Mouse (Mus musculus): ENCODE results near the gene Rgs9. TPM values are rescaled to one million over a fixed set of nuclear protein-coding genes. Genes with fewer than 3 reads are reported as not detected.

The Rgs9 gene
- polyA plus RNA-seq, 1 experiment from 2014 or later = 16.1 TPM

DNA sequence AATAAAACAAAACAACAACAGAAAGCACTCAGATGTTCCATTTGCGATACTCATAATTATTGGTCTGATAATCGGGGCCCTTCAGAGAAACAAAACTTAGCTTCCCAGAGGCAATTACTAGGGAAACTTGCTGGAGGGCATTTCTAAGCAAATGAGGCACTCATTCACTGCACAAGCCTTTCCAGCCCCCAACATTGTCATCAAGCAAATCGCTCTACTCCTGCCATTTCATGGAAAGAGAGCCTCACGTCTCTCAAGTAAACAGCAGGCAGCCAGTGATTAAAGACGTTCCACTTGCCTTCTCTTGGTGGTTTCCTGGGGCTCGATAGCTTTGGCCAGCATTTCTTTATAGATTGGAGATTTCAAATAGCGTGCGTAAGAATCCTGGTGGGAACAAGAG lies 60.1 kb downstream of the Rgs9 start:
- H3K36me3 ChIP-seq (ENCODE audit: control insufficient read depth, insufficient read depth, low read length) = no peaks in the 10 kb centered on the region
- no peak overlapping the region for H3K4me2 ChIP-seq (ENCODE audit: low read depth, low read length)
- 25% methylated on average over 8 of the region's 8 CpGs for WGBS
- peak overlapping the region; percentile 34; the same call in 1 of the 2 replicates for H3K27ac ChIP-seq (ENCODE audit: low read depth, low read length)
- ATAC-seq (ENCODE audit: low read depth) = no peak
- H3K9ac ChIP-seq (replicated peaks; ENCODE audit: low read depth, low read length) = no peak overlapping the region
- H3K4me3 ChIP-seq (ENCODE audit: low read depth, low read length) = no peak overlapping the region
- H3K27me3 ChIP-seq (ENCODE audit: control insufficient read depth, insufficient read depth, low read length) = no peaks in the 10 kb centered on the region
- 0 out of 2 replicates have a peak, but pooled peaks cover 4% of the 10 kb centered on the region for H3K4me1 ChIP-seq (ENCODE audit: control insufficient read depth, insufficient read depth, low read length)
- no peaks in the 10 kb centered on the region for H3K9me3 ChIP-seq (ENCODE audit: control insufficient read depth, low read length)

DNA sequence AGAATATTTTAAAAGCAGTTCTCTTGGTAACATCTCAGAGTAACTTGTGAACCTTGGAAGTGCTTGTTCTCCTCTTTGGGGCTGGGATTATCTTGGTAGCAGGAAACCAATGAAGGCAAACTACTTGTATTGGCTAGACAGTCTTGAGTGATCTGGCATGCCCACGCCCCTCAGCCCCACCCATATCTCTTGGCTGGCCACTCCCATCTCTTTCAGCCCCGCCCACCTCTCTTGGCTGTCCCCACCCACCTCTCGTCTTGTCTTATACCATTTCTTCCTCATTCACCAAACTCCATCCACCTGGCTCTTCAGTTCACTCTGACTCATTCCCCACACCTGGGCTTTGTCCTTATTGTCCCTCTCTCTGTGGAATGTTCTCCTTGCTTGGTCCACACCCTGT lies 64.3 kb downstream of the Rgs9 start:
- Histone ChIP-seq H3K4me3 (ENCODE audit: low read depth, low read length) (no peak overlapping the region), H3K27ac (ENCODE audit: low read depth, low read length) (no peak overlapping the region), H3K4me2 (ENCODE audit: low read depth, low read length) (no peak overlapping the region), H3K4me1 (ENCODE audit: control insufficient read depth, insufficient read depth, low read length) (0 out of 2 replicates have a peak, but pooled peaks cover 4% of the 10 kb centered on the region), H3K27me3 (ENCODE audit: control insufficient read depth, insufficient read depth, low read length) (no peaks in the 10 kb centered on the region), H3K9ac (replicated peaks; ENCODE audit: low read depth, low read length) (no peak overlapping the region), H3K36me3 (ENCODE audit: control insufficient read depth, insufficient read depth, low read length) (no peaks in the 10 kb centered on the region), H3K9me3 (ENCODE audit: control insufficient read depth, low read length) (no peaks in the 10 kb centered on the region)
- WGBS = 72% methylated on average over 3 of the region's 3 CpGs
- ATAC-seq (ENCODE audit: low read depth) = no peak

DNA sequence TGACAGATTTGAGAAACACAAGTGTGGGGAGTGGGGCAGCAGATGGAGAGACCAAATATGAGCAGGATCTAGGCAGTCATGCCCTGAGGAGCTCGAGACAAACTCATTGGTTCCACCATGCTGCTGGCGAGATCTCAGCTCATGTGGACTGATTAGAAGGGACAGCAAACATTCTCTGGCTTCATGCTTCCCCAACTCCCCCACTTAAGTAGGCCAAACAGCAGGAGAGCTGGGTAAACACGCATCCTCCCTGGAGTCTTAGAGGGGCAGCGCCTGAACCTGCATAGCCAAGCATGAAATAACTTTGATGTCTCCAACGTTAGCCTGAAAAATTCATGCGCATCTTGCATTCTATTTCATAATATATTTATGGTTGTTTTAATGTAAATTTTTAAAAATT lies 65.1 kb downstream of the Rgs9 start:
- Histone ChIP-seq H3K27ac (ENCODE audit: low read depth, low read length) (no peak overlapping the region), H3K4me3 (ENCODE audit: low read depth, low read length) (no peak overlapping the region), H3K9ac (replicated peaks; ENCODE audit: low read depth, low read length) (no peak overlapping the region), H3K9me3 (ENCODE audit: control insufficient read depth, low read length) (no peaks in the 10 kb centered on the region), H3K4me1 (ENCODE audit: control insufficient read depth, insufficient read depth, low read length) (no peaks in the 10 kb centered on the region), H3K4me2 (ENCODE audit: low read depth, low read length) (no peak overlapping the region), H3K36me3 (ENCODE audit: control insufficient read depth, insufficient read depth, low read length) (no peaks in the 10 kb centered on the region), H3K27me3 (ENCODE audit: control insufficient read depth, insufficient read depth, low read length) (no peaks in the 10 kb centered on the region)
- 81% methylated on average over 6 of the region's 6 CpGs for WGBS
- ATAC-seq (ENCODE audit: low read depth) = no peak

DNA sequence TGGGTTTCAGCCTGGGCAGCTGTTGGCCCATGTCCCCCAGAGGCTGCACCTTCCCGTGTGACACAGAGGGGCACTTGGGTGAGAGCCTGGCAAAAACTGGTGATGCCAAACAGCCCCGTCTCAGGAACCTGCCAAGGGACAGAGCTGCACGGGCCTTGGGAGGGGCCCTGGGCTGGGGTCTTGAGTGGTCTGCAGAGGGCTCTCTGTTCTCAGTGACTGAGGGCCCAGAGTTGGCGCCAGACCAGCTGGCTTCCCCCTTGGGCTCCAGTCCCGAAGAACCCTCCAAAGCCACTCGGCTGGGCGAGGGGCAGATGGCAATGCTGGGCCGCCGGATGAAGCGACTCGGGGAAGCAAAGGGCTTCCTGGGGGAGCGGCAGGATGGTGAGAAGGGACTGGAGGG lies 70.8 kb downstream of the Rgs9 start:
- WGBS = 74% methylated on average over 12 of the region's 12 CpGs
- Histone ChIP-seq H3K4me1 (ENCODE audit: control insufficient read depth, insufficient read depth, low read length) (no peaks in the 10 kb centered on the region), H3K9ac (replicated peaks; ENCODE audit: low read depth, low read length) (no peak overlapping the region), H3K4me2 (ENCODE audit: low read depth, low read length) (no peak overlapping the region), H3K9me3 (ENCODE audit: control insufficient read depth, low read length) (no peaks in the 10 kb centered on the region), H3K36me3 (ENCODE audit: control insufficient read depth, insufficient read depth, low read length) (no peaks in the 10 kb centered on the region), H3K27ac (ENCODE audit: low read depth, low read length) (no peak overlapping the region), H3K27me3 (ENCODE audit: control insufficient read depth, insufficient read depth, low read length) (no peaks in the 10 kb centered on the region), H3K4me3 (ENCODE audit: low read depth, low read length) (no peak overlapping the region)
- ATAC-seq (ENCODE audit: low read depth) = no peak

DNA sequence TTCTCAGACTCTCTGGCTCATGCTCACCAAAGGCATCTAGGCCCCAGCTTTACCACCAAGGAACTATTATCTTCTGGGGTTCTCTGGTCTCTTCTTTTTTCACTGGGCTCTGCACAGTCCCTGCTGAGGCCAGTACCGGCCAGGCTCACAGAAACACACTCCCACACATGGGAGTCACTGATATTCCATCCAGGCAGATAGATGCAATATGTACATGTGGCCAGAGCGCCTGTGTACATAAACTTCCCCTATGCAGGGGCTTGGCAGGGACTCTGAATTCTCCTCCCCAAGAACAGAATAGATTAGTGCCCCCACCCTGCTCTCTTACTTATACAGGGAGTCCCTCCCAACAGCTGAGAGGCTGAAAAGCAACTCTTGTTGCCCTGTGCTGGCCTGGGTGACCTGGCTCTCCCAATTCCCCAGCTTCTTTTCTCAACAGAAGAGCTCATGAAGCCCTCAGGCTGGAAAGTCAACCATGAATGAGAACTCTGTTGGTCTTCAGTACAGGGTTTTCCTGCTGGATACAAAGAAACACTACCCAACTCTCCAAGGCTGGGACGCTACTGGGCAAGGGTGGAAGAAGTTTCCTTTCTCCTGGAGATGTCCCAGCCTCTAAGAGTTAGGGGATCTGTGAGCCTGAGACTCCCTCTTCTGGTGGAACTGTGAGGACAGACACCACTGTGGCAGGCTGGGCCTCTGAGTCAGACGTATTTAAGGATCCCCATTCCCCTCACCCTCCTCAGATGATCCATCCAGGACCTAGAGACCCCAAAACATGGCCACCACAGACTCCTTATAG lies 76.5 kb downstream of the Rgs9 start:
- Histone ChIP-seq H3K9ac (replicated peaks; ENCODE audit: low read depth, low read length) (no peak overlapping the region), H3K36me3 (ENCODE audit: control insufficient read depth, insufficient read depth, low read length) (no peaks in the 10 kb centered on the region), H3K4me1 (ENCODE audit: control insufficient read depth, insufficient read depth, low read length) (no peaks in the 10 kb centered on the region; the same call in 1 of the 2 replicates), H3K4me3 (ENCODE audit: low read depth, low read length) (no peak overlapping the region), H3K9me3 (ENCODE audit: control insufficient read depth, low read length) (no peaks in the 10 kb centered on the region), H3K27ac (ENCODE audit: low read depth, low read length) (no peak overlapping the region), H3K4me2 (ENCODE audit: low read depth, low read length) (no peak overlapping the region), H3K27me3 (ENCODE audit: control insufficient read depth, insufficient read depth, low read length) (no peaks in the 10 kb centered on the region)
- WGBS = 49% methylated on average over 4 of the region's 4 CpGs
- peak; percentile 24; the same call in 1 of the 2 replicates for ATAC-seq (ENCODE audit: low read depth)

DNA sequence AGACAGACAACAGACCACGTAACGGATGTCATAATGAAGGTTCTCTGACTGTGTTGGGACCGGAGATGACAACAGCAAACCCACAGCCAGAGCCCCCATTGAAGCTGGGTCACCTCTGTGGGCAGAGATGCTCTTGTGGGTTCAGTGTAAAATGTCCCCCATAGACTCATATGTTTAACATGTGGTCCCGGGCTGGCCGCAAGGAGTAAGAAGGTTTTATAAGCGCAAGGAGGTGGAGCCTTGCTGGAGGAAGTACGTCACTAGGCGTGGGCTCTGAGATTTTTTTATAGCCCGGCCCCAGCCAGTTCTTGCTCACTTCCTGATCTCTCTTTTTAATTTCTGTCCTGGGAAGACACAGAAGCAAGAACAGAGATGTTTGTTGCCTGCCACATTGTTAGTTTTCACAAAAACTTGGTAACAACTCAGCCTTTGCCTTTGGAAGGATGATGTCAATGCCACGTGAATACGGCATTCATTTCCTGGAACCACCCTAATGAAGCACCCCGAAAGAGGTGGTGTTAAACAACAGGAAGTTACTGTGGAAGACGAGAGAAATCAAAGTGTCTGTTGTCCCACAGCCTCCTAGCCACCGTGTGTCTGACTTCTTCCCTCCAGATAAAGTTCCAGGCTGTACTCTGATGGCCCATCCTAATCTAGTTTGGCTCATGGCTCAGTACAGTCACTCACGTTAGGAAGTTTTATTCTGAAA lies 79.1 kb downstream of the Rgs9 start:
- no peak overlapping the region for H3K27ac ChIP-seq (ENCODE audit: low read depth, low read length)
- no peak overlapping the region for H3K9ac ChIP-seq (replicated peaks; ENCODE audit: low read depth, low read length)
- no peaks in the 10 kb centered on the region; the same call in 1 of the 2 replicates for H3K4me1 ChIP-seq (ENCODE audit: control insufficient read depth, insufficient read depth, low read length)
- H3K27me3 ChIP-seq (ENCODE audit: control insufficient read depth, insufficient read depth, low read length) = no peaks in the 10 kb centered on the region
- WGBS = 81% methylated on average over 15 of the region's 15 CpGs
- no peak for ATAC-seq (ENCODE audit: low read depth)
- H3K9me3 ChIP-seq (ENCODE audit: control insufficient read depth, low read length) = no peaks in the 10 kb centered on the region
- no peak overlapping the region for H3K4me2 ChIP-seq (ENCODE audit: low read depth, low read length)
- no peak overlapping the region for H3K4me3 ChIP-seq (ENCODE audit: low read depth, low read length)
- no peaks in the 10 kb centered on the region for H3K36me3 ChIP-seq (ENCODE audit: control insufficient read depth, insufficient read depth, low read length)

DNA sequence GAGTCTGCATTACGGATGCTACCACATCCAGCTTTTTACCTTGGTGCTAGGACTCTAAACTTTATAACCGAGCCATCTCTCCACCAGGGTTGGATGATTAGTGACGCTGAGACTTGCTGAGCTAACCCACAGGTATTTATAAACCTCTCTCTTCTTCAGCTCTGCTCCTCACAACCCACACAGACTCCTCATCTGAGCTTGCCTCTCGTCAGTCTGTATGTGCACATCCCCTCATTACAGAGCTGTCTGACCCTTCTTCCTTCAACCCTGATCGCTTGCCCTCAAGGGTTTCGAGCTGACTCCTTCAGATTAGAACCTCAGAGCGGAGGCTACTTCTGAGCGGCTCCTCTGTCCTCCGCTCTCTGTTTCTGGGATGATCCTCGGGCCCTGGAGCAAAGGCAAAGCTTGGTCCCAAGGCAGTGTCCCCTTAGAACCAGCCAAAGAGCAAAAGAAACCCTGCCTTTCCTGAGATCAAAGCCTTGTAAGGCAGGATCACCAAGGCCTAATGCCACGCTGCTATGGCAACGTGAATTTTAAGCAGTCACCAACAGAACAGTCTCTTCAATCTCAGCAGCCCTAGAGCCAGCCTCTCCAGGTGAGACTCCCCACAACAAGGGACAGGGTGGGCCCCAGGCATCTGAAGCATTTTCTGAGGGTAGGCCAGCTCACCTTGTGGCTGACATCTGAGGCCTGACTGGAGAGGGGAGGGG lies 79.9 kb downstream of the Rgs9 start:
- Histone ChIP-seq H3K9ac (replicated peaks; ENCODE audit: low read depth, low read length) (no peak overlapping the region), H3K27me3 (ENCODE audit: control insufficient read depth, insufficient read depth, low read length) (no peaks in the 10 kb centered on the region), H3K9me3 (ENCODE audit: control insufficient read depth, low read length) (no peaks in the 10 kb centered on the region), H3K27ac (ENCODE audit: low read depth, low read length) (no peak overlapping the region), H3K4me2 (ENCODE audit: low read depth, low read length) (no peak overlapping the region), H3K4me1 (ENCODE audit: control insufficient read depth, insufficient read depth, low read length) (no peaks in the 10 kb centered on the region; the same call in 1 of the 2 replicates), H3K36me3 (ENCODE audit: control insufficient read depth, insufficient read depth, low read length) (no peaks in the 10 kb centered on the region), H3K4me3 (ENCODE audit: low read depth, low read length) (no peak overlapping the region)
- peak; percentile 56; the same call in 1 of the 2 replicates for ATAC-seq (ENCODE audit: low read depth)
- 45% methylated on average over 12 of the region's 12 CpGs for WGBS

DNA sequence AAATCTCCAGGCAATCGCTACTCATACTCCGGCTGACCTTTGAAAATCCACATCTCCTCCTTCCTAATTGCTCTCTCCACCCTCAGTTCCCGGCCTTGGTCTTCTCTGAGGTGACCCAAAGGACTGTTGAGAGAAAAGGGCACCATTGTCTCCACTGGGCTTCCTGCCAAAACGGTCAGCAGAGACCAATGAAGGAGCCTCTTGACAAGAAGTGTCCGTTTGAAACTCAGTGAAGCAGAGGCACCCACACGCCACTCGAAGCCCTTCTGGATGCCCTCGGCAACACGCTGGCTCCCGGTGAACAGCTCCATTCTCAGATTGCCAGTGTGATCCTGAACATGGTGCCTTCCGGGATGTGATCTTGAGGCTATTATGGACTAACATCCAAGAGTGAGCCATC lies 87.2 kb downstream of the Rgs9 start:
- 13% methylated on average over 11 of the region's 11 CpGs for WGBS
- no peak; the same call in 1 of the 2 replicates for ATAC-seq (ENCODE audit: low read depth)
- Histone ChIP-seq H3K27me3 (ENCODE audit: control insufficient read depth, insufficient read depth, low read length) (no peaks in the 10 kb centered on the region), H3K27ac (ENCODE audit: low read depth, low read length) (no peak overlapping the region), H3K36me3 (ENCODE audit: control insufficient read depth, insufficient read depth, low read length) (no peaks in the 10 kb centered on the region), H3K9ac (replicated peaks; ENCODE audit: low read depth, low read length) (no peak overlapping the region), H3K4me2 (ENCODE audit: low read depth, low read length) (no peak overlapping the region), H3K4me1 (ENCODE audit: control insufficient read depth, insufficient read depth, low read length) (peaks cover 6% of the 10 kb centered on the region), H3K9me3 (ENCODE audit: control insufficient read depth, low read length) (no peaks in the 10 kb centered on the region), H3K4me3 (ENCODE audit: low read depth, low read length) (no peak overlapping the region)
